Mouse (Mus musculus): Measurements from ENCODE around the gene Tmx1. TPM values are rescaled to one million over a fixed set of nuclear protein-coding genes. Genes with fewer than 3 reads are reported as not detected.

The Tmx1 gene
- total RNA-seq, 2 experiments from 2014 or later = 30.6 to 31.2 TPM

DNA sequence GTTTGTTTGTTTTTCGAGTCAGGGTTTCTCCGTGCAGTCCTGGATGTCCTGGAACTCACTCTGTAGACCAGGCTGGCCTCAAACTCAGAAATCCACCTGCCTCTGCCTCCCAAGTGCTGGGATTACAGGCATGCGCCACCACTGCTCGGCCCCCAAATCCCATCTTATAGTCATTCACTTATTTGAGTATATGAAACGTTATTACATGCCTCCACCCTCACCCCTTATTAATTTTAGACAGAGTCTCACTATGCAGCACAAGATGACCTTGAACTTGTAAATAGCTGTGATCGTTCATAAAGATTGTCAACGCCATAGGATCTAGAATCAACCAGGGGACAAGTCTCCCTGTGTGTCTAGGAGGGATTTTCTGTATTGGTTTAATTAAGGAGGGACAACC lies 33.1 kb downstream of the Tmx1 start:
- no peak for DNase-seq (ENCODE audit: low spot score in 2 of 2)

DNA sequence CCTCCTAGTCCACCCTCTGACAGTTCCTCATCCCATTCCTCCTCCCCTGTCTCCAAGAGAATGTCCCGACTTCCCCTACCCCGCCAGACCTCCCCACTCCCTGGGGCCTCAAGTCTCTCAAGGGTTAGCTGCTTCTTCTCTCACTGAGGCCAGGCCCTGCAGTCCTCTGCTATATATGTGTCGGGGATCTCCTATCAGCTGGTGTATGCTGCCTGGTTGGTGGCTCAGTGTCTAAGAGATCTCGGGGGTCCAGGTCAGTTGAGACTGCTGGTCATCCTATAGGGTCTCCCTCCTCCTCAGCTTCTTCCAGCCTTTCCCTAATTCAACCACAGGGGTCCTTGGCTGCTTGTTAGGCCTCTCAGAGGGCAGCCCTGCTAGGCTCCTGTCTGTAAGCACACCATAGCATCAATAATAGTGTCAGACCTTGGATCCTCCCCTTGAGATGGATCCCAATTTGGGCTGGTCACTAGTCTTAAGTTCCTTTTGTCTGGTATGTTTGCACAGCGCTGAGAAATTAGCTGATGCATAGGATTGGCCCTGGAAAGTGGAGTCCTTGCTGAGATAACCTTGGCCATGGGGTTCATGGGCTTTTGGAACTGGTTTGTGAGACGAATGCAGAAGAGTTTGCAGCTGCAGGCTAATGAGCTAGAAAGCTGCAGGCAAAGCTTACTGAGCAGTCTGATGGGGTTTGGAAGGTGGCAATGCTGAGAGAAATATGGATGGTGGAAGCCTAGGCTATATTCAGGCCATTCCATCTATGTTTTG lies 34.0 kb downstream of the Tmx1 start:
- DNase-seq (ENCODE audit: low spot score in 2 of 2) = no peak

DNA sequence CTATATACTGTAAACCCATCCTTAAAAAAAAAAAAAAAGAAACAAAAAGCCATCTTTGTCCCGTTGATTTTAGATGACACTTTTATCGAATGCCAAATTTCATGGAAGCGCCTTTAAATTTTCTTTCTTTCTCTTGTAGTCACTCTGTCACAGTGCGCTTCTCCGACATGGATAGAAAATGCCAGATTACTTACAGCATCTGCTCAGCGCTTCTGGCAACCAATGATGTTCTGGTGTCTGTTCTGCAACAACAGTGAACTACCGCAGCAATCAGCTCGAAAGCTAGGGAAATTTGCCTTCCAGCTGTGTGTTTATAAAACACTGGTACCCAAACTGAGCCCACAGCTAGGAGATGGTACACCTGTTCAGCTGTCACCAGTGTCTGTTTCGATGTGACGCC lies 39.5 kb downstream of the Tmx1 start:
- no peak for DNase-seq (ENCODE audit: low spot score in 2 of 2)

DNA sequence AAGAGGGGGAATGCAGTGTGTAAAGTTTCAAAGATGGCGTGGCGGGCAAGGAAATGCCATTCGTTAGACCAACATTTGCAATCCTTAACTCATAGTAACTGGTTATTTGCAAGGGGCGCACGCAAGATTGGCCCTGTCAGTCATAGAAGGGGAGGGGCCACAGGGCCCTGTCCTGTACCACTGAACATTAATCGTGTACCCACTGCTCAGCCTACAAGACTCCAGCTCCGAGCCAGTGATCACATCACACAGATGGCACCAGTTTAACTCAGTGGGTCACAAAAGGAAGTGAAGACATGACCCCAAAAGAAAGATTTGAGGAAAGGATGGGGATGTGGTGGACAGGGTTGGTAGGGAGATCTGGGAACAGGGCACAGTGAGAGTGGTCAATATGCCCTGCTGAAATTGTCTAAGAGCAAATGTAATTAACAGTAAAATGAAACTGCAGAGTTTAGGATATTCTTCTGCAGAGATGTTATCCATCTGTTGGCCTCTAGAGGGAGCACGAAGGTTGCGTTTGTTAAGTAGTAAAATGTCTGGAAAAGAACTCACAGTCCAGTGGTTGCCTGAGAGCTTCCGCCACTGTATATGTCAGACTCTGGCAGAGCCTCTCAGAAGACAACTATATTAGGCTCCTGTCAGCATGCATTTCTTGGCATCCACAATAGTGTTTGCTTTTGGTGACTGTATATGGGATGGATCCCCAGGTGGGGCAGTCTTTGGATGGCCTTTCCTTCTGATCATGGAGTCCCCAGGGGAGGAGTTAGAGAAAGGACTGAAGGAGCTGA lies 41.8 kb downstream of the Tmx1 start:
- peak in 1 of 2 experiments; percentile 67 for DNase-seq (ENCODE audit: low spot score in 2 of 2)

DNA sequence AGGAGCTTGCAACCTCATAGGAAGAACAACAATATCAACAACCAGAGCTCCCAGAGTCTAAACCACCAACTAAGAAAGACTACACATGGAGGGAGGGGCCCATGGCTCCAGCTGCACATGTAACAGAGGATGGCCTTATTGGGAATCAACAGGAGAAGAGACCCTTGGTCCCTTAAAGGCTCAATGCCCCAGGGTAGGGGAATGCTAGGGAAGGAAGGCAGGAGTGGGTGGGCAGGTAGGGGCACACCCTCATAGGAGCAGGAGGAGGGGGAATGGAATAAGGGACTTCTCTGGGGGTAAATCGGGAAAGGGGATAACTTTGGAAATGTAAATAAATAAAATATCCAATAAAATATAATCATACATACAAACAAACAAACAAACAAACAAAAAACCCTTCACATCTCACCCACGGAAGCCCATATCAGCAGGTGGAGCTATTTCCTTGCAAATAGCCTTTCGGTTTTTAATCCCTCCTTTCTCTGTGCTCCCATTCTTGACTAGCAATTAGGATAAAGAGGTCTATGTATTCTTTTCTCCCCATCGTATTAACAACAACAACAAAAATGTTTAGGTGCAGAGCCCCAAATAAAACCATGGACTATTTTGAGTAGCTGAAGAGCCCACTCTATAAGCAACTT lies 42.5 kb downstream of the Tmx1 start:
- DNase-seq (ENCODE audit: low spot score in 2 of 2) = peak in 1 of 2 experiments; percentile 60

DNA sequence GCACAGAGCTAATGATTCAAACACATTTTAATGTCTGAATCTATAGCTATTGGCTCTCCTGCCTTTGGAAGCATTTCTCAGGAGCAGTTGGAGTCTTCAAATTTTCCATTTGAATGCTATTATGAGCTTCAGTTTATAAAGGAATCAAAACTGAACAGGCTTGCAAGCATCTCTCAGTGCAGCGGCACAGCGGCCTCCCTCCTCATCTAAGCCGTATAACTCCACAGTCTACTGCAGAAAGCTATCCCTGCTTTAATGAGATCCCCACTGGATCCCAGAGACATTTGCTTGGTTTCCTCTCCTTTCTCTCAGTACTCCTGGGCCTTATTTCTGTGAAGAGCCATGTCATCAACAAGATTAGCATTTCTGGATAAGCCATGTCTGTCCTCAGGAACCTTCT lies 45.2 kb downstream of the Tmx1 start:
- peak in 1 of 2 experiments; percentile 34 for DNase-seq (ENCODE audit: low spot score in 2 of 2)

DNA sequence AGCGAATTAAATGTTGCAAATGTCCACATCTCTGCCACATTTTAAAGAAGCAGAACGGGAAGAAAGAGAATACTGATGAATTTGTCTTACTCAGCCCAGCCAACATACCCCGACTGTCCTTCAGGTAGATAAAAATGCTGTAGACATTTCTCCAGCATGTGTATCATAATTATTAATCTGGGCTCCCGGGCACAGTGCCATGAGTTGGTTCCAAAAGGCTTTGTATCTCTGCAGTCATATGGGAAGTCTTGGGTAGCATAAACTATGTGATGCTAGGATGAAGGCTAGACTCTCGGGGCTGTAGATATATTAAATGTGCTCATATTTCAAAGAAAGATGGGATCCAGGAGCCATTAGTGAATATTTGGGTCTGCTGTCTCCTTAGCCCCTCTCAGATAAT lies 53.1 kb downstream of the Tmx1 start:
- no peak for DNase-seq (ENCODE audit: low spot score in 2 of 2)

DNA sequence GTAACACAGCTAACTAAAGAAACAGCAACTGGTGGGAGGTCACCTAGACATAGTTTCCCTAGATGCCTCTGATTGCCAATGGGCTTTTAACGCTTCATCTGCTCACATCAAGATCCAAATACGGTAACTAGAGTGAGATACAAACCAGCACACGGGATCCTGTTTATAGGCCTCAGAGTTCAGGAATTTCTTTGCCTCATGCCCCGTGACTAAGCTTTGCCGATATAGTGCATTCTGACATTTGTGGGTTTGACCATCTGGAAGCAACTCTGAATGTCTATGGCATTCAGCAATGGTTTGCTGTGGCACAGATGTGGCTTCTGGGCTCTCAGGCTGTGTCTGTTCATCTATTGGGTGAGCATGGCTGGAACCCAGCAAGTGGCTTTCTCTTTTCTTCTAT lies 59.1 kb downstream of the Tmx1 start:
- DNase-seq (ENCODE audit: low spot score in 2 of 2) = no peak

DNA sequence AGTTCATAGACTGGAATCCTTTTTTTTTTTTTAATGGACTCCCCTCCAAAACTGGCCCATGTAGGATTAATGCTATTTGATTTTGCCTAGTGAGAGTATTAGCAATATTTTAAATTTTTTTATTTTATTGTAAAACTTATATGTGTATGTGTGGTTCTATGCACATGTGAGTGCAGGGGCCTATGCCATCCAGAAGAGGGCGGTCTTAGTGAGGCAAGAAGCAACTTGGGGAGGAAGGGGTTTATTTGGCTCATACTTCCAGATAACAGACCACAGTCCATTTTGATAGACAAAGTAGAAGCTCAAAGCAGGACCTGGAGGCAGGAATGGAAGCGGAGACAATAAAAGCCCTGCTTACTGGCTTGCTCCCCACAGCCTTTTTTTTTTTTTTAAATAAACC lies 59.5 kb downstream of the Tmx1 start:
- DNase-seq (ENCODE audit: low spot score in 2 of 2) = no peak

Other genes with a start within 250 kb of the Tmx1 start
- 1 to 10 TPM; 4.5 to 4.8 TPM for gene Pygl, start 221.6 kb upstream of the Tmx1 start, total RNA-seq (2021)
- gene Trim9, start 105.5 kb upstream of the Tmx1 start, total RNA-seq (2021) = 100 to 1,000 TPM; 306 to 313 TPM

Data from layer of hippocampus, adult 18-20 months (tissue).